8 mouse cellular contexts compared by ENCODE assay signal in the genomic region with DNA sequence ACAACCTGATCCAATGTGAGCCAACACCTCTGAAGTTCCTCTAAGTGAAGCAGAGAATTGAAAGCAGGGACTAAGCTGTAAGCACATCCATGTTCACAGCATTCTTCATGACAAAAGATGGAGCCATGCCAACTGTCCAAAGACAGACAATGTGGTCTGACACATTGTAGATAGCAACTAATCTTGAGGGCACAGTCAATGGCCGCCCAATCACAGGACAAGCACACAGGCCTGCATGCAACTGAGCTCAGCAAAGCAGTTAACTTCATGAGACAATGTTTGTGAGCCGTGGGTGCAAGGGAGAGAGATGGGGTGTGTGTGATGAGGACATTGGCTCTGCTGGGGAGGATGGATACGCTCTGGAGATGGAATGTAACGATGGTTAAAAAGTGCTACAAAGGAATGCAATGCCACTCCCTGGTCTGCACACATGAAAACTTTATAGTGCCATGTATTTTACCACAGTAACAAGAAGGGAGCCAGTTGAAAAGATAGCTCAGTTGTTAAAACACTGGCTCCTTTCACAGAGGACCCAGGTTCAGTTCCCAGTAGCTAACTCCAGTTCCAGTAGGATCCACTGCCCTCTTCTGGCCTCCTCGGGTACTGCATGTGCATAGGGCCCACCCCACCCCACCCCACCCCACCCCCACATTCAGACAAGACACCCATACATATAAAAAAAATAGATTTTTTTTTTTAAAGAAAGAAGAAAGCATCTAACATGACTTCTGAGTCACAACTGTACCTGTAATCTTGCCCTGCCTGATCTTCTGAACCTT. TPM values are rescaled to one million over a fixed set of nuclear protein-coding genes. Genes with fewer than 3 reads are reported as not detected.
DNase-seq lines count a peak whose midpoint lies in the region; ATAC-seq and TF ChIP-seq lines count a peak whose summit lies in the region.

No protein-coding gene starts in this region.

- H3K36me3 ChIP-seq in kidney, adult 2 months (ENCODE audit: control insufficient read depth, insufficient read depth, low read length) = no peaks in the 10 kb centered on the region
- H3K36me3 ChIP-seq in kidney, embryonic 14.5 days (ENCODE audit: control insufficient read depth, insufficient read depth, low read length) = peaks cover 6% of the 10 kb centered on the region; the same call in 1 of the 2 replicates
- peaks cover 12% of the 10 kb centered on the region for H3K36me3 ChIP-seq in ES-Bruce4 (ENCODE audit: control insufficient read depth, insufficient read depth, low read length, poor library complexity, severe bottlenecking)
- H3K36me3 ChIP-seq in forebrain, embryonic 15.5 days = peaks cover 34% of the 10 kb centered on the region

- H3K9me3 ChIP-seq in kidney, embryonic 14.5 days (ENCODE audit: control insufficient read depth, low read length) = no peaks in the 10 kb centered on the region
- no peaks in the 10 kb centered on the region for H3K9me3 ChIP-seq in ES-Bruce4 (replicated peaks; ENCODE audit: control insufficient read depth, insufficient read depth, low read length, poor library complexity, severe bottlenecking)
- H3K9me3 ChIP-seq in forebrain, embryonic 15.5 days = no peaks in the 10 kb centered on the region

- H3K27me3 ChIP-seq in kidney, adult 2 months (replicated peaks; ENCODE audit: control insufficient read depth, insufficient read depth, low read length) = no peaks in the 10 kb centered on the region
- H3K27me3 ChIP-seq in kidney, embryonic 14.5 days (ENCODE audit: control insufficient read depth, insufficient read depth, low read length) = no peaks in the 10 kb centered on the region
- no peaks in the 10 kb centered on the region for H3K27me3 ChIP-seq in ES-Bruce4 (ENCODE audit: control insufficient read depth, insufficient read depth, low read length, poor library complexity, severe bottlenecking)
- H3K27me3 ChIP-seq in forebrain, embryonic 15.5 days = no peaks in the 10 kb centered on the region

- TF ChIP-seq EP300 in ES-Bruce4 (IDR thresholded peaks at IDR 0.05; ENCODE audit: insufficient read depth, low read depth, low read length) = no peak

- H3K4me1 ChIP-seq in kidney, adult 2 months (ENCODE audit: control insufficient read depth, insufficient read depth, low read length) = no peaks in the 10 kb centered on the region
- no peaks in the 10 kb centered on the region for H3K4me1 ChIP-seq in kidney, embryonic 14.5 days (ENCODE audit: control insufficient read depth, insufficient read depth, low read length)
- no peaks in the 10 kb centered on the region for H3K4me1 ChIP-seq in ES-Bruce4 (ENCODE audit: control insufficient read depth, insufficient read depth, low read length)
- no peaks in the 10 kb centered on the region for H3K4me1 ChIP-seq in forebrain, embryonic 15.5 days

- 78% methylated on average over 5 of the region's 5 CpGs for WGBS in kidney, adult 2 months
- 80% methylated on average over 5 of the region's 5 CpGs for WGBS in kidney, embryonic 14.5 days
- WGBS in forebrain, embryonic 15.5 days = 83% methylated on average over 5 of the region's 5 CpGs

- peak; percentile 13 for DNase-seq in kidney, adult 2 months
- DNase-seq in natural killer cell, adult 2 months (ENCODE audit: low spot score in 2 of 2) = peak; percentile 19 to 48
- no peak for DNase-seq in heart, adult 11 months
- no peak for DNase-seq in embryo, embryonic 11 days

- TF ChIP-seq POLR2A in kidney, adult 2 months (IDR thresholded peaks at IDR 0.05; ENCODE audit: low read depth, low read length) = no peak
- TF ChIP-seq POLR2A in ES-Bruce4 (IDR thresholded peaks at IDR 0.05; ENCODE audit: insufficient read depth, low read length) = no peak

- peak; percentile 45 for TF ChIP-seq CTCF in kidney, adult 2 months (conservative IDR thresholded peaks at IDR 0.05; ENCODE audit: insufficient read depth, insufficient read length, low read depth, low read length)
- TF ChIP-seq CTCF in ES-Bruce4 (IDR thresholded peaks at IDR 0.05; ENCODE audit: low read depth, low read length) = peak; percentile 44

- H3K4me3 ChIP-seq in kidney, adult 2 months (ENCODE audit: insufficient read depth, low read depth, low read length) = no peak overlapping the region
- H3K4me3 ChIP-seq in kidney, embryonic 14.5 days (ENCODE audit: low read length) = no peak overlapping the region
- no peak overlapping the region for H3K4me3 ChIP-seq in ES-Bruce4 (ENCODE audit: low read depth, low read length)
- no peak overlapping the region for H3K4me3 ChIP-seq in forebrain, embryonic 15.5 days

- ATAC-seq in kidney, embryonic 14.5 days (ENCODE audit: low FRiP score, low TSS enrichment) = no peak
- peak; percentile 64; the same call in 1 of the 2 replicates for ATAC-seq in erythroblast, adult 5-6 weeks (replicated peaks; ENCODE audit: low FRiP score, poor library complexity, severe bottlenecking)
- no peak for ATAC-seq in forebrain, embryonic 15.5 days (replicated peaks)

- no peak overlapping the region for H3K4me2 ChIP-seq in kidney, embryonic 14.5 days (replicated peaks; ENCODE audit: low read depth, low read length)
- no peak overlapping the region for H3K4me2 ChIP-seq in forebrain, embryonic 15.5 days (replicated peaks)

- H3K9ac ChIP-seq in kidney, embryonic 14.5 days (ENCODE audit: low read depth, low read length) = no peak overlapping the region
- H3K9ac ChIP-seq in ES-Bruce4 (ENCODE audit: low read depth, poor library complexity, severe bottlenecking) = no peak overlapping the region
- H3K9ac ChIP-seq in forebrain, embryonic 15.5 days (replicated peaks) = no peak overlapping the region

- no peak overlapping the region for H3K27ac ChIP-seq in kidney, adult 2 months (ENCODE audit: insufficient read depth, low read depth, low read length)
- no peak overlapping the region for H3K27ac ChIP-seq in kidney, embryonic 14.5 days (ENCODE audit: low read depth, low read length)
- no peak overlapping the region for H3K27ac ChIP-seq in ES-Bruce4 (ENCODE audit: insufficient read depth, low read length)
- H3K27ac ChIP-seq in forebrain, embryonic 15.5 days (replicated peaks) = no peak overlapping the region

RNA-seq across cellular contexts. Expression of a gene that starts 31.3 kb away (rescaled TPM):
- 16.7 and 18.5 TPM in 2 replicates for polyA plus RNA-seq in kidney, adult 2 months (2012; rRNA removed)
- polyA plus RNA-seq in kidney, embryonic 14.5 days (2014; fragmentation: Nextera tagmentation; extraction: Ambion mirVana) = 13.1 and 30.6 TPM in 2 replicates
- 36.3 and 46.8 TPM in 2 replicates for polyA plus RNA-seq in ES-Bruce4 (2011; ENCODE audit: insufficient read depth, insufficient read length, low read depth, missing spikeins)
- 45.3 and 64.8 TPM in 2 replicates for total RNA-seq in erythroblast, adult 5-6 weeks (2015; ENCODE audit: low replicate concordance)
- 56.8 and 60.8 TPM in 2 replicates for total RNA-seq in erythroblast, adult 5-6 weeks (2017; ENCODE audit: low replicate concordance)
- 18.0 and 18.3 TPM in 2 replicates for polyA plus RNA-seq in forebrain, embryonic 15.5 days (2015; fragmentation: Nextera tagmentation; extraction: Ambion mirVana)

Comparison
In these comparisons a context has a peak if more than half of its experiments do, and no peak if none do; other contexts are left out.
1. DNase-seq: peak in kidney, adult 2 months (single experiment) and natural killer cell, adult 2 months (2 of 2); none in heart, adult 11 months (single experiment) and embryo, embryonic 11 days (single experiment).